Mouse (Mus musculus) spleen, adult 18-20 months (tissue): Measurements from ENCODE around the gene Smco3.
A peak's percentile ranks its signal among the peaks of the same experiment; 100 is the strongest.

Source experiments
- DNase-seq, 2 experiments: peaks; one replicate each; pipeline ENCODE4 v3.0.0; 2022; ENCODE audit warnings: mixed read lengths in 2 of 2

Smco3 gene

GRCm38 (mm10) chr6:136845706-136846480 is 10.6 kb upstream of the Smco3 start:
- no peak for DNase-seq

DNA sequence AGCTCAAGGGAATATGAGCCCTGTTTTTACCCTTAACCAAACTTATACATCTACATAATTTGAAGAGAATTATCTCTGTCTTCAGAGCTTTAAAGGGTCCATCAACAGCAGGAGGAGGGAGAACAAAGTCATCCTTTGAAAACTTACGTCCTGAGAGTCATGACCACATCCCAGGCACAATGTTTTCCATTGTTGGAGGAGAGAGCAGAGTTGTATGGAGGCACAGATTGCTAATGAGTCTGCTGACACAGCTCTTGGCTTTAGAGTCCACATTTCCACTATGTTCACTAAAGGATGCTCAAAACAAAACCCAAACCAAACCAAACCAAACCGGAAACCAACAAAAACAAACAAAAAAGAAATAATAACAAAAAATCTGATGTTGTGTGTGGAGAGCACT is 9.7 kb upstream of the Smco3 start:
- no peak for DNase-seq

- no peak for DNase-seq
Observed at GRCm38 (mm10) chr6:136837323-136837722, 2.1 kb upstream of the Smco3 start.

GRCm38 (mm10) chr6:136831712-136832111 is 3.5 kb downstream of the Smco3 start:
- DNase-seq: no peak

DNA sequence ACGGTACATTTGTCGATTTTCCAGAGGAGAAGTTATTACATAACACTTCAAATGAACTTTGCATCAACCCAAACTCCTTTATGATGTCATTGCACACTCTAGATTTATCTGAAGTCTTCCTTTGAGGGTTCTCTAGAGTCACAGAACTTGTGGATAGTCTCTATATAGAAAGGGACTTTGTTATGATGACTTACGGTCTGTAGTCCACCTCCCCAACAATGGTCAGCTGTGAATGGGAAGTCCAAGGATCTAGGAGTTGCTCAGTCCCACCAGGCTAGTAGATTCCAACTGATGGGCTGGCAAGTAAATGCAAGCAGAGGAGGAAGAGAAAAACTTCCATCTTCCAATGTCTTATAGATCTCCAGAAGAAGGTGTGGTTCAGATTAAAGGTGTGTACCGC is 6.6 kb downstream of the Smco3 start:
- DNase-seq: no peak

DNA sequence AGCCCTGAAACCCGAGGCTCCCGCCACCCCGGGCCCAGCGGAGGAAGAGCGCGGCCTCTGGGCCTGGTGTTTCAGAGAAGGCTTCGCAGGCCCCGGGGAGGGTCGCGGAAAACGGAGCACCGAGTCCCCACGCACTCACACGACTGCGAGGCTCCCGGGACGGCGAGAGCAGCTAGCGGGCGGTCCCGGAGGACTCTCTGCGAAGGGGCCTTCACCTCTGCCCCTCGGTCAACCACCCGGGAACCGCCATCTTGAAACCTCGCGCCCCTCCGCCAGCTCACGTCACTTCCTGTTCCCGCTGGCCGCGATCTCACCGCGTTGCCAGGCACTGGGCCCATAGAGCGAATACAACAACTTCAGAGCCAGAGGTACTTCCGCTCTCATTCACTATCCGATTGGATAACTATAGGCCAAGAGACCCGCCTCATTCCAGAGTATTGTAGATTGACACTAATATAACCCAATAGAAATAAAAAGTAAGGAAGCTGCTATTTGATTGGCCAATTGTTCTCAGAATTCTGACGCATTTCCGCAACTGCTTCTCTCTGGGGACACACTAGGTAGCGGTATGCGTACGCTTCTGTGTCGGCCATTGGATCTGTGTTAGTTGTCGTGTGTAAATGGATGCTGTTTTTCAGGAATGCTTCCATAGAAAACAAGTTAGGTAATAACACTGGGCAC is 7.2 kb downstream of the Smco3 start, which contains the start of gene Wbp11:
Gene Wbp11, minus strand, starts transcription at position 353 of the 681 bp plus-strand sequence.
- peak; percentile 87 to 89 for DNase-seq

- no peak for DNase-seq
Observed at GRCm38 (mm10) chr6:136827516-136827880, 7.8 kb downstream of the Smco3 start, which contains the start of gene BC049715. BC049715 (plus strand) TSS chr6:136827626.

DNA sequence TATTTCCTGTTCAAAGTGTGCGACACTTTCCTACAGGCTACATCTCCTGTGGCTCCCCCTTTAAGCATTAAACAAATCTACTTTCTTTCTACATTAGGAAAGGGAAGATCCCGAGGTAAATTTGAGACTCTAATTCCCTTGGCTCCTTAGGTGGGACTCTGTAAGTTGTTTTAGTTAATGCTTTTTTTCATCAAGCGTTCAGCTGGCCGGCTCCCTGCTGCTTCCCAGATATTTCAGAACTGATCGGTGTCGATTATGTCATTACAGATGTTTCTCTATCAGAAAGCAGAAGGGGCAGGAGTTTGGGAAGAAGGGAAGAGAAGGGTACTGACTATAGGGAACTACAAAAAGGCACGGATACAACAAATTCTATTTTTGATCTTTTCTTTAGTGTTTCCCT is 8.1 kb downstream of the Smco3 start:
- DNase-seq: no peak

GRCm38 (mm10) chr6:136824987-136825386 is 10.3 kb downstream of the Smco3 start:
- DNase-seq: no peak

DNA sequence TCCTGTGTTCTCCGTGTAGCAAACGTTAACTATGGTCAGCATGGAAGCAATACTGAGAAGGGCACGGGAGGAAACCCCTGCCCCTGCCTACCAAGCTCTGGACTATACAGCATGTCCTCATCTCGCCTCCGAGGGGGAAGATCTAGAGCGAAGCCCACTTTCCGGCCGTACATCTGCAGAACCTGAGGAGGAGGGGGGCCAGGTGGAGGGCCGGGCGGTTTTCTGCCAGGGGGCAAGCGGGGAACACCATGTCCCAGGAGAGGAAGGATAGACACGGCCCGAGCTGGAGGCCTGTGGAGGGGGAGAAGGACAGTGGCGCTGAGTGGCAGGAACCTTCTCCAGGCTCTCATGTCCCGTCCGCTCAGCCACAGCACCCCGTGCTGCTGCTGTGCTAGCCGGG is 14.2 kb downstream of the Smco3 start:
- DNase-seq: no peak

- no peak for DNase-seq
Observed at GRCm38 (mm10) chr6:136820381-136820780, 14.9 kb downstream of the Smco3 start.

GRCm38 (mm10) chr6:136817549-136817948 is 17.7 kb downstream of the Smco3 start:
- DNase-seq: no peak

GRCm38 (mm10) chr6:136816826-136817225 is 18.4 kb downstream of the Smco3 start:
- no peak for DNase-seq

GRCm38 (mm10) chr6:136815381-136815780 is 19.9 kb downstream of the Smco3 start:
- no peak for DNase-seq

GRCm38 (mm10) chr6:136813117-136813516 is 22.1 kb downstream of the Smco3 start:
- no peak for DNase-seq

DNA sequence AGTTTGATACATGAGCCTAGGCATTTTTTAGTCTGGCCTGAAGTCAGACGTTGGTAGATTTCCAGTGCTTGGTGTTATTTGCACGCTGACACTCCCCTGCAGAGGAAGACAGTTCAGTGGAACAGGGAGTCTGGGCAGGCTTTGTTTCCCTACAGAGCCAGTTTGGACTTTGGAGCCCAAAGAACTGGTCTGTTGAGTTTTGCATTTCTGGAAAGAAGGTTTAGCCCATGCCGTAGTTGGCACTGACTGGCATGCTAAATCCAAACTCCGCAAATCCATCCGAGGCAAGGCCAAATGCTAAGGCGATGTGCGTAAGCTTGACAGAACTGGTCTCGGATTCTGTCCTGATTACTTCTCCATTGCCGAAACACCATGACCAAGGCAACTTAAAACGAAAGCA is 24.1 kb downstream of the Smco3 start:
- DNase-seq: no peak

DNA sequence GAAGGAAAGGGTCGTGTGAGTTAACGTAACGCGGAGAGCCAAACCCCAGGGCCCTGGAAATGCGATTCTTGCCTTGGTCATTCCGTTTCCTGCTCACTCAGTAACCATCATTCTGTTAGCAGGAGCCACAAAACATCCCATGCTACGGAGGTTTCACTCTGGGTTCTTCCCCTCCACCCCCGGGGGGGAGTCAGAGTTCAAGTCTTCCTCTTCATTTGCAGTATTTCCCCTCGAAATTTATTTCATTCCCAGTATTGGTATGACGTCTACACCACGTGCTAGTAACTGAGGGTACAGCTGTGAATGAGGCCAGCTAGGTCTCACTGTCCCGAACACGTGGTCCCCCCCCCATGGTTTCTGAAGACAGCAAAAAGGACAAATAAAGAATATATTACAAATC is 25.6 kb downstream of the Smco3 start:
- no peak for DNase-seq

DNA sequence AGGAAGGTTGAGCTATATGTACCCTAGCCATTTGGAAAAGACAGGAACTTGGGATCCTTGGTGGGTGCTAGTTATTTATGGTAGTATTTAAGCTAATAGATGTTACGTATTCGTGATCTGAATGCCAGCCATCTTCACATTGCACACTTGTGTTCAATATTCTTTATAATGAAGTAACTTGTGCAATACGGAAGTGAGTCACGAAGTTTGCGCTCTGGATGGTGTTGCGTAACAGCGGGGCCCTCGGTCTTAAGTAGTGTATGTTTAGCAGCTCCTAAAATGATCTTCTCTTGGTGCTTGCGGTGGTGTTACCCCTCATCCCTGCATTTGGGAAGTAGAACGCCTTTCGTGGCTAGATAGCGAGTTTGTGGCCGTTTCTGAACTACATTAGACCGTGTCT is 26.2 kb downstream of the Smco3 start:
- peak in 1 of 2 experiments; percentile 46 for DNase-seq

GRCm38 (mm10) chr6:136808631-136809046 is 26.6 kb downstream of the Smco3 start:
- no peak for DNase-seq

- DNase-seq: peak; percentile 96 to 97
Observed at GRCm38 (mm10) chr6:136808014-136808417, 27.2 kb downstream of the Smco3 start, which contains the start of gene H2afj. H2afj (plus strand) TSS chr6:136808244.

DNA sequence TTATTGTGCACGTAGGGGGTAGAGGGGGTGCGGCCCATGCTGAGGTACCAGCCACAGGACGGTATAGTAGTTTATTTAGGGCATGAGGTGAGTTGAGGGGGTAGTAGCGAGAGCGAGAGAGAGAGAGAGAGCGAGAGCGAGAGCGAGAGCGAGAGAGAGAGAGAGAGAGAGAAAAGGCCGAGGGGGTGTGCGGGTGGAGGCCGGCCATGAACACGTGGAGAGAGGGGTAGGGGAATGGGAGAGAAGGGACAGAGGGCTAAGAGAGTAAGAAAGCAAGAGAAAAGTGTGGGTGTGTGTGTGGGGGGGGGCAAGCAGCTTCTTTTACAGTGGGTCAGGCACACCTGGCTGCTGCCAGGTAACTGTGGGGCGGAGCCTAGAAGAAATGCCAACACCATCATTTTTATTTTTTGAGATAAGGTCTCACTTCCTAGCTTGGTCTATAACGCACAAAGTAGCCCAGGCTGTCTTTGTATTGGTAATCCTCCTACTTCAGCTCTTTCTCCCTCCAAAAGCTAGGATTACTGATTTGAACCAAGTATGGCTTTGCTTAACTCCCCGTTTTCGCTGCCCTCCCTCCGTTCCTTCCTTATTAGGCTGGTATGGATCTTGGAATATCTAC is 27.7 kb downstream of the Smco3 start:
- DNase-seq: no peak

GRCm38 (mm10) chr6:136806819-136807218 is 28.4 kb downstream of the Smco3 start:
- no peak for DNase-seq

DNA sequence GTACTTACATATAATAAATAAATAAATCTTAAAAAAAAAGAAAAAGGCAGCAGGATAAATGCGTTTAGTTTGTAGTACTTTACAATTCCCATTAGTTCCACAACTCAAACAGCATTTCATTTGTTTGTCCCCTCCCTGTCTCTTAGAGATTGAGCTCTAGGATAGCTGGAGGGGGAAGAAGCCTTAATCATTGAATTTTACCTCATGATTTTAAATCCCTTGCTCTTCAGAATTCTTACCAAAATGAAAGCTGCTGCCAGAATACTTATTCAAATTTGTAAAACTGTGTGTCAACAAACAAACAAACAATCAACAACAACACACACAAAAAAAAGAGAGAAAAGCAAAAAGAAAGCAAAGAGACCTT is 29.9 kb downstream of the Smco3 start:
- no peak for DNase-seq
